Mouse (Mus musculus) layer of hippocampus, postnatal 36 days (tissue): ENCODE results near the gene Jak1. TPM values are rescaled to one million over a fixed set of nuclear protein-coding genes. Genes with fewer than 3 reads are reported as not detected.
A peak's percentile ranks its signal among the peaks of the same experiment; 100 is the strongest.

Experiments
- DNase-seq, 2 experiments: peaks; one replicate each; pipeline ENCODE4 v3.0.0; 2022
- total RNA-seq, 2 experiments: library from RNA; stranded (reverse); gene quantifications; 2 replicates each; pipeline ENCODE4 v1.2.3; 2021

The Jak1 gene
- total RNA-seq, 2 experiments from 2014 or later, result 123 to 126 TPM

GRCm38 (mm10) chr4:101238589-101238988 is 26.5 kb downstream of the Jak1 start:
- DNase-seq, result no peak

GRCm38 (mm10) chr4:101236797-101237196 is 28.3 kb downstream of the Jak1 start:
- no peak for DNase-seq

- DNase-seq, result no peak
Measured at GRCm38 (mm10) chr4:101235964-101236363, 29.1 kb downstream of the Jak1 start.

- DNase-seq, result no peak
Measured at GRCm38 (mm10) chr4:101234753-101235152, 30.3 kb downstream of the Jak1 start.

- DNase-seq, result peak; percentile 23 to 41
Measured at GRCm38 (mm10) chr4:101234332-101234731, 30.8 kb downstream of the Jak1 start.

GRCm38 (mm10) chr4:101230621-101231020 is 34.5 kb downstream of the Jak1 start:
- DNase-seq, result no peak

GRCm38 (mm10) chr4:101227398-101227797 is 37.7 kb downstream of the Jak1 start:
- DNase-seq, result no peak

GRCm38 (mm10) chr4:101225984-101226383 is 39.1 kb downstream of the Jak1 start:
- DNase-seq, result no peak

GRCm38 (mm10) chr4:101220946-101221345 is 44.1 kb downstream of the Jak1 start:
- DNase-seq, result no peak

GRCm38 (mm10) chr4:101219839-101220238 is 45.2 kb downstream of the Jak1 start:
- no peak for DNase-seq

- DNase-seq, result no peak
Measured at GRCm38 (mm10) chr4:101217026-101217540, 48.0 kb downstream of the Jak1 start.

- DNase-seq, result no peak
Measured at GRCm38 (mm10) chr4:101216286-101216685, 48.8 kb downstream of the Jak1 start.

- no peak for DNase-seq
Measured at GRCm38 (mm10) chr4:101213477-101213876, 51.6 kb downstream of the Jak1 start.

GRCm38 (mm10) chr4:101207492-101207891 is 57.6 kb downstream of the Jak1 start:
- DNase-seq, result no peak

GRCm38 (mm10) chr4:101203518-101203917 is 61.6 kb downstream of the Jak1 start:
- no peak for DNase-seq

- no peak for DNase-seq
Measured at GRCm38 (mm10) chr4:101202626-101203025, 62.5 kb downstream of the Jak1 start.

- no peak for DNase-seq
Measured at GRCm38 (mm10) chr4:101199433-101200081, 65.5 kb downstream of the Jak1 start.

- DNase-seq, result peak; percentile 40 to 54
Measured at GRCm38 (mm10) chr4:101198333-101198732, 66.7 kb downstream of the Jak1 start.

GRCm38 (mm10) chr4:101197421-101198170 is 67.5 kb downstream of the Jak1 start:
- DNase-seq, result no peak

- DNase-seq, result no peak
Measured at GRCm38 (mm10) chr4:101196407-101196806, 68.7 kb downstream of the Jak1 start.

GRCm38 (mm10) chr4:101194170-101194569 is 70.9 kb downstream of the Jak1 start:
- DNase-seq, result no peak

GRCm38 (mm10) chr4:101192241-101192976 is 72.7 kb downstream of the Jak1 start:
- no peak for DNase-seq

GRCm38 (mm10) chr4:101187381-101187780 is 77.7 kb downstream of the Jak1 start:
- DNase-seq, result no peak
